ENCODE assay signal across 16 mouse cellular contexts in genomic region chr1:40273491-40273890, GRCm38 (mm10).
"Had no signal": no experiment of that assay in that cellular context is flagged by ENCODE, and none has a peak within 500 bp of the region (broad histone marks: within the 10 kb centered on the region; RNA-seq: fewer than 3 reads in every experiment).

No protein-coding gene starts in this region.

- H3K4me3 ChIP-seq: liver, embryonic 15.5 days; lung, embryonic 15.5 days; megakaryocyte, embryonic 14.5 days; midbrain, embryonic 13.5 days; midbrain, embryonic 15.5 days; neural tube, embryonic 12.5 days had no signal

- H3K4me2 ChIP-seq: liver, embryonic 15.5 days; lung, embryonic 15.5 days; midbrain, embryonic 11.5 days; midbrain, embryonic 13.5 days; midbrain, embryonic 15.5 days; neural tube, embryonic 12.5 days had no signal

- H3K9ac ChIP-seq: liver, embryonic 15.5 days; liver, postnatal 0 days; lung, embryonic 15.5 days; midbrain, embryonic 13.5 days; midbrain, embryonic 15.5 days; neural tube, embryonic 12.5 days had no signal

- DNase-seq: liver, postnatal 0 days; lung, adult 2 months; lung, postnatal 14 days; lung, postnatal 36 days; right cerebral cortex, postnatal 14 days; thymus, adult 18-20 months; thymus, postnatal 14 days; thymus, postnatal 36 days had no signal

- H3K36me3 ChIP-seq: liver, embryonic 15.5 days; lung, embryonic 15.5 days; midbrain, embryonic 13.5 days; midbrain, embryonic 15.5 days; neural tube, embryonic 12.5 days had no signal

- H3K27ac ChIP-seq: liver, embryonic 15.5 days; lung, embryonic 15.5 days; macrophage; midbrain, embryonic 13.5 days; midbrain, embryonic 15.5 days; neural tube, embryonic 12.5 days had no signal

- H3K9me3 ChIP-seq: liver, embryonic 15.5 days; lung, embryonic 15.5 days; megakaryocyte, embryonic 14.5 days; midbrain, embryonic 13.5 days; midbrain, embryonic 15.5 days; neural tube, embryonic 12.5 days had no signal

- H3K27me3 ChIP-seq: liver, embryonic 15.5 days; lung, embryonic 15.5 days; midbrain, embryonic 13.5 days; midbrain, embryonic 15.5 days; neural tube, embryonic 12.5 days had no signal

- H3K4me1 ChIP-seq: midbrain, embryonic 13.5 days; midbrain, embryonic 15.5 days; neural tube, embryonic 12.5 days had no signal

- ATAC-seq: liver, postnatal 0 days; midbrain, embryonic 13.5 days; midbrain, embryonic 15.5 days had no signal
